Comparison of ENCODE assay signal across 10 mouse cellular contexts in the genomic region with DNA sequence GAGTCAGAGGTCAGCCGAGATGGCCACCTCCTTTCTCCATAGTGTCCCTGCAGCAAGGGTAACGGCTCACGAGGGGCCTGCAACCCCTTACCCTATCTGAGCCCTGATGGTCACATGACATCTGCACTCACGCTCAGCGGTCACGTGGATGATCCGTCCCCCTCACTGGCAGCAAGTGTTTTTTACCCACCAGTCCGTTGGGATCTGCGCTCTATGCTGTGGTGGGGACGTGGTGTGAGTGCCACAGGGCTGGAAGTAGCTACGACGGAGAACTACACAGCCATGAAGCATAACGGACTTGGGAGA. TPM values are rescaled to one million over a fixed set of nuclear protein-coding genes. Genes with fewer than 3 reads are reported as not detected.
DNase-seq lines count a peak whose midpoint lies in the region; ATAC-seq lines count a peak whose summit lies in the region.
"Had no signal": no experiment of that assay in that cellular context is flagged by ENCODE, and none has a peak within 500 bp of the region (broad histone marks: within the 10 kb centered on the region; RNA-seq: fewer than 3 reads in every experiment).

No protein-coding gene starts in this region.

- no peak overlapping the region for H3K4me3 ChIP-seq in heart, embryonic 15.5 days
- H3K4me3 ChIP-seq in midbrain, embryonic 13.5 days (replicated peaks): no peak overlapping the region
- H3K4me3 ChIP-seq in midbrain, embryonic 10.5 days: no peak overlapping the region
- peak overlapping the region; percentile 42 for H3K4me3 ChIP-seq in limb, embryonic 10.5 days
- H3K4me3 ChIP-seq: midbrain, embryonic 12.5 days had no signal

- H3K9me3 ChIP-seq in heart, embryonic 15.5 days (replicated peaks): no peaks in the 10 kb centered on the region
- no peaks in the 10 kb centered on the region for H3K9me3 ChIP-seq in midbrain, embryonic 13.5 days
- no peaks in the 10 kb centered on the region for H3K9me3 ChIP-seq in midbrain, embryonic 10.5 days (replicated peaks)
- H3K9me3 ChIP-seq in limb, embryonic 10.5 days (replicated peaks): no peaks in the 10 kb centered on the region
- H3K9me3 ChIP-seq: G1E; midbrain, embryonic 12.5 days had no signal

- H3K9ac ChIP-seq in heart, embryonic 15.5 days: no peak overlapping the region
- H3K9ac ChIP-seq in midbrain, embryonic 13.5 days (replicated peaks): 0 out of 2 replicates have a peak overlapping the region, but pooled peaks have one; percentile 6
- H3K9ac ChIP-seq: midbrain, embryonic 12.5 days had no signal

- H3K4me1 ChIP-seq in heart, embryonic 15.5 days (replicated peaks): peaks cover 88% of the 10 kb centered on the region
- peaks cover 77% of the 10 kb centered on the region for H3K4me1 ChIP-seq in midbrain, embryonic 13.5 days (replicated peaks)
- peaks cover 86% of the 10 kb centered on the region for H3K4me1 ChIP-seq in midbrain, embryonic 10.5 days
- peaks cover 96% of the 10 kb centered on the region for H3K4me1 ChIP-seq in limb, embryonic 10.5 days

- peak overlapping the region; percentile 98 for H3K27ac ChIP-seq in heart, embryonic 15.5 days
- H3K27ac ChIP-seq in midbrain, embryonic 13.5 days: no peak overlapping the region
- H3K27ac ChIP-seq in midbrain, embryonic 10.5 days (replicated peaks): no peak overlapping the region
- H3K27ac ChIP-seq in limb, embryonic 10.5 days: peak overlapping the region; percentile 80

- no peaks in the 10 kb centered on the region for H3K27me3 ChIP-seq in heart, embryonic 15.5 days
- peaks cover 48% of the 10 kb centered on the region for H3K27me3 ChIP-seq in midbrain, embryonic 13.5 days
- peaks cover 61% of the 10 kb centered on the region for H3K27me3 ChIP-seq in midbrain, embryonic 10.5 days (ENCODE audit: low read depth, poor library complexity, severe bottlenecking)
- H3K27me3 ChIP-seq in limb, embryonic 10.5 days (ENCODE audit: low read depth, poor library complexity, severe bottlenecking): peaks cover 52% of the 10 kb centered on the region

- 49% methylated on average over 13 of the region's 13 CpGs for WGBS in heart, embryonic 15.5 days
- WGBS in midbrain, embryonic 13.5 days: 48% methylated on average over 13 of the region's 13 CpGs
- 42% methylated on average over 13 of the region's 13 CpGs for WGBS in midbrain, embryonic 10.5 days
- 31% methylated on average over 13 of the region's 13 CpGs for WGBS in limb, embryonic 10.5 days

- no peak for DNase-seq in heart, adult 9 months (ENCODE audit: low spot score in 2 of 2)
- no peak for DNase-seq in midbrain, embryonic 10.5 days (ENCODE audit: low spot score)
- DNase-seq in limb, embryonic 10.5 days (ENCODE audit: low spot score): no peak
- DNase-seq in retina, embryonic 14.5 days (ENCODE audit: low spot score): no peak
- no peak for DNase-seq in left cerebral cortex, postnatal 14 days (ENCODE audit: low spot score in 2 of 2)
- DNase-seq in gastrocnemius, adult 18-20 months (ENCODE audit: low spot score): no peak

- peaks cover 21% of the 10 kb centered on the region for H3K36me3 ChIP-seq in heart, embryonic 15.5 days
- H3K36me3 ChIP-seq in midbrain, embryonic 13.5 days: peaks cover 44% of the 10 kb centered on the region
- H3K36me3 ChIP-seq in midbrain, embryonic 10.5 days: peaks cover 5% of the 10 kb centered on the region; the same call in 1 of the 2 replicates
- H3K36me3 ChIP-seq in limb, embryonic 10.5 days: peaks cover 17% of the 10 kb centered on the region

- peak overlapping the region; percentile 51; the same call in 1 of the 2 replicates for H3K4me2 ChIP-seq in heart, embryonic 15.5 days
- H3K4me2 ChIP-seq in midbrain, embryonic 13.5 days (replicated peaks): no peak overlapping the region

- intact Hi-C loops in left cerebral cortex, postnatal 14 days (cut with DNase I): no loop called here

- no peak for ATAC-seq in heart, embryonic 15.5 days (replicated peaks; ENCODE audit: insufficient number of reproducible peaks, insufficient read depth, low FRiP score, low read depth)
- no peak for ATAC-seq in midbrain, embryonic 13.5 days

RNA-seq across cellular contexts. Expression of gene Smim24, which starts 15.5 kb away (rescaled TPM):
- polyA plus RNA-seq in heart, embryonic 15.5 days (2015; fragmentation: Nextera tagmentation; extraction: Ambion mirVana): 3.9 and 4.1 TPM in 2 replicates
- polyA plus RNA-seq in midbrain, embryonic 13.5 days (2015; fragmentation: Nextera tagmentation; extraction: Ambion mirVana): 1.4 and 1.9 TPM in 2 replicates
- polyA plus RNA-seq in midbrain, embryonic 10.5 days (2016; fragmentation: Nextera tagmentation; extraction: Ambion mirVana): 1.7 and 2.3 TPM in 2 replicates
- 1.9 and 2.9 TPM in 2 replicates for polyA plus RNA-seq in limb, embryonic 10.5 days (2016; fragmentation: Nextera tagmentation; extraction: Ambion mirVana)
- total RNA-seq in left cerebral cortex, postnatal 14 days (2021): 1 to 10 TPM; 1.8 to 1.9 TPM
- total RNA-seq in gastrocnemius, adult 18-20 months (2021): not detected

RNA-seq across cellular contexts. Expression of gene Gm48552, which starts 19.6 kb away (rescaled TPM):
- polyA plus RNA-seq in heart, embryonic 15.5 days (2015; fragmentation: Nextera tagmentation; extraction: Ambion mirVana): 0.84 and 0.91 TPM in 2 replicates
- 1.2 and 2.1 TPM in 2 replicates for polyA plus RNA-seq in midbrain, embryonic 13.5 days (2015; fragmentation: Nextera tagmentation; extraction: Ambion mirVana)
- 1.7 and 2.9 TPM in 2 replicates for polyA plus RNA-seq in midbrain, embryonic 10.5 days (2016; fragmentation: Nextera tagmentation; extraction: Ambion mirVana)
- 1.4 and 1.5 TPM in 2 replicates for polyA plus RNA-seq in limb, embryonic 10.5 days (2016; fragmentation: Nextera tagmentation; extraction: Ambion mirVana)
- 1 to 10 TPM; 2.8 to 4.7 TPM for total RNA-seq in left cerebral cortex, postnatal 14 days (2021)
- under 1 TPM in 1 of 2 experiments, not detected in 1; 0.34 TPM for total RNA-seq in gastrocnemius, adult 18-20 months (2021)

RNA-seq across cellular contexts. Expression of gene Gm48551, which starts 24.1 kb away (rescaled TPM):
- polyA plus RNA-seq in heart, embryonic 15.5 days (2015; fragmentation: Nextera tagmentation; extraction: Ambion mirVana): 2.2 and 2.3 TPM in 2 replicates
- 6.9 and 7.2 TPM in 2 replicates for polyA plus RNA-seq in midbrain, embryonic 13.5 days (2015; fragmentation: Nextera tagmentation; extraction: Ambion mirVana)
- 2.9 and 3.4 TPM in 2 replicates for polyA plus RNA-seq in midbrain, embryonic 10.5 days (2016; fragmentation: Nextera tagmentation; extraction: Ambion mirVana)
- 3.8 and 4.2 TPM in 2 replicates for polyA plus RNA-seq in limb, embryonic 10.5 days (2016; fragmentation: Nextera tagmentation; extraction: Ambion mirVana)
- 1 to 10 TPM; 2.4 to 3.2 TPM for total RNA-seq in left cerebral cortex, postnatal 14 days (2021)
- total RNA-seq in gastrocnemius, adult 18-20 months (2021): under 1 TPM; 0.57 to 0.97 TPM

RNA-seq across cellular contexts. Expression of gene Dohh, which starts 24.1 kb away (rescaled TPM):
- 65.2 and 79.9 TPM in 2 replicates for polyA plus RNA-seq in heart, embryonic 15.5 days (2015; fragmentation: Nextera tagmentation; extraction: Ambion mirVana)
- 73.5 TPM in 2 replicates for polyA plus RNA-seq in midbrain, embryonic 13.5 days (2015; fragmentation: Nextera tagmentation; extraction: Ambion mirVana)
- polyA plus RNA-seq in midbrain, embryonic 10.5 days (2016; fragmentation: Nextera tagmentation; extraction: Ambion mirVana): 93.4 and 98.7 TPM in 2 replicates
- 101 and 115 TPM in 2 replicates for polyA plus RNA-seq in limb, embryonic 10.5 days (2016; fragmentation: Nextera tagmentation; extraction: Ambion mirVana)
- total RNA-seq in left cerebral cortex, postnatal 14 days (2021): 10 to 100 TPM; 82.4 to 88.6 TPM
- total RNA-seq in gastrocnemius, adult 18-20 months (2021): 10 to 100 TPM; 41.1 to 44.1 TPM

RNA-seq across cellular contexts. Expression of gene Fzr1, which starts 30.1 kb away (rescaled TPM):
- polyA plus RNA-seq in heart, embryonic 15.5 days (2015; fragmentation: Nextera tagmentation; extraction: Ambion mirVana): 66.5 and 84.1 TPM in 2 replicates
- polyA plus RNA-seq in midbrain, embryonic 13.5 days (2015; fragmentation: Nextera tagmentation; extraction: Ambion mirVana): 127 and 133 TPM in 2 replicates
- polyA plus RNA-seq in midbrain, embryonic 10.5 days (2016; fragmentation: Nextera tagmentation; extraction: Ambion mirVana): 138 and 146 TPM in 2 replicates
- polyA plus RNA-seq in limb, embryonic 10.5 days (2016; fragmentation: Nextera tagmentation; extraction: Ambion mirVana): 134 and 148 TPM in 2 replicates
- 10 to 100 TPM; 74.8 to 80.3 TPM for total RNA-seq in left cerebral cortex, postnatal 14 days (2021)
- 10 to 100 TPM; 15.3 to 15.4 TPM for total RNA-seq in gastrocnemius, adult 18-20 months (2021)

Comparison
In these comparisons a context has a peak if more than half of its experiments do, and no peak if none do; other contexts are left out.
1. H3K27ac ChIP-seq: peak in heart, embryonic 15.5 days (single experiment) and limb, embryonic 10.5 days (single experiment); none in midbrain, embryonic 13.5 days (single experiment) and midbrain, embryonic 10.5 days (single experiment).